Mouse (Mus musculus): ENCODE data around the gene Terb1.

- TF ChIP-seq CTCF (IDR thresholded peaks at IDR 0.05; ENCODE audit: insufficient read depth, low read depth, low read length) (no peak), POLR2A (IDR thresholded peaks at IDR 0.05; ENCODE audit: insufficient read depth, low read depth, low read length) (no peak)
These were observed 32.5 kb upstream of the Terb1 start for GRCm38 (mm10) chr8:104542160-104542559.

Data from olfactory bulb, adult 2 months (tissue).